Mouse (Mus musculus): ENCODE measurements around the gene Col15a1. TPM values are rescaled to one million over a fixed set of nuclear protein-coding genes. Genes with fewer than 3 reads are reported as not detected.

The Col15a1 gene
- total RNA-seq, 1 experiment = 0.31 TPM

DNA sequence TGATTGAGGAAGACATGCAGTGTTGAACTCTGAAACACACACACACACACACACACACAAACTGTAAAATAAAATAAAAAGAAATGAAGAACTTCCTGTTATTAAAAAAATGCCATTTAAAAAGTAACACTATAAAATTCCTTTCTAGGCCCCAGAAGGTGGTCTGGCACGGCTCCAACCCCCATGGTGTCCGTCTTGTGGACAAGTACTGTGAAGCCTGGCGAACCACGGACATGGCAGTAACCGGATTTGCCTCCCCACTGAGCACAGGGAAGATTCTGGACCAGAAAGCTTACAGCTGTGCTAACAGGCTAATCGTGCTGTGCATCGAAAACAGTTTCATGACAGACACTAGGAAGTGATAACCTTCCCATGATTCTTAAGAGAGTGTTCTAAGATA lies 104.0 kb downstream of the Col15a1 start:
- no peak for DNase-seq (ENCODE audit: low read depth, low spot score)
- H3K36me3 ChIP-seq (ENCODE audit: control insufficient read depth, insufficient read depth, low read length, poor library complexity, severe bottlenecking) = no peaks in the 10 kb centered on the region
- H3K9ac ChIP-seq (ENCODE audit: insufficient read depth, low read depth, low read length, poor library complexity, severe bottlenecking) = no peak overlapping the region
- no peaks in the 10 kb centered on the region for H3K4me1 ChIP-seq (ENCODE audit: control insufficient read depth in 2 of 2, insufficient read depth in 2 of 2, low read length in 2 of 2, poor library complexity in 1 of 2)
- TF ChIP-seq ZC3H11A (IDR thresholded peaks at IDR 0.05; ENCODE audit: borderline replicate concordance, low read depth, low read length) (no peak), ZNF384 (IDR thresholded peaks at IDR 0.05; ENCODE audit: low read depth, low read length) (no peak), CHD2 (IDR thresholded peaks at IDR 0.05; ENCODE audit: low read depth, low read length) (no peak), HCFC1 (IDR thresholded peaks at IDR 0.05; ENCODE audit: borderline replicate concordance, insufficient read depth, low read length) (no peak), MAFK (IDR thresholded peaks at IDR 0.05; ENCODE audit: insufficient read depth, low read depth, low read length) (no peak)
- no peak overlapping the region for H3K4me3 ChIP-seq (ENCODE audit: insufficient read depth in 1 of 2, low read depth in 1 of 2, low read length in 2 of 2, poor library complexity in 1 of 2, severe bottlenecking in 1 of 2)
- in situ Hi-C loops (cut with MboI; ENCODE audit: low sequenced_read_pairs in 2 of 2, unreplicated experiment in 2 of 2) = no loop called here
- H3K9me3 ChIP-seq (ENCODE audit: control insufficient read depth, insufficient read depth, low read depth, low read length) = no peaks in the 10 kb centered on the region
- H3K27ac ChIP-seq (ENCODE audit: insufficient read depth, low read depth, low read length, poor library complexity, severe bottlenecking) = no peak overlapping the region

DNA sequence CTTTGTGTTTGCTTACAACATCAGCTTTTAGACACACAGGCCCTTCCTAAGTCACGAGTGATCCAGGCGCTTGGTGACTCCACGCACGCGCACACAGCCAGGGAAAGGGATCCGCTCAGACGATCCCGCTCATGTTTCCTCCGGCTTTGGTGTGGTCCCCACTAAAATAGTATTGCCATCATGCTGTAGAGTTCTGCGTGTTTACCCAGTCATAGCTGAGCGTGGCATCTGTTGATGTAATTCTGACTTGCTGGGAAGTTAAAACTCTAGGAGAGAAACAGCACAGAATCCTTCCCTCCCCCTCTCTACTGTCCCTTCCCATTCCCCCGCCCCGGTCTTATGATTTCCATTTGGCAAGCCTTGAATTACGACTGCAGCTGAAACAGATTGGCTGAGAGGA lies 104.7 kb downstream of the Col15a1 start:
- no peak for DNase-seq (ENCODE audit: low read depth, low spot score)
- in situ Hi-C loops (cut with MboI; ENCODE audit: low sequenced_read_pairs in 2 of 2, unreplicated experiment in 2 of 2) = no loop called here
- no peak overlapping the region for H3K4me3 ChIP-seq (ENCODE audit: insufficient read depth in 1 of 2, low read depth in 1 of 2, low read length in 2 of 2, poor library complexity in 1 of 2, severe bottlenecking in 1 of 2)

DNA sequence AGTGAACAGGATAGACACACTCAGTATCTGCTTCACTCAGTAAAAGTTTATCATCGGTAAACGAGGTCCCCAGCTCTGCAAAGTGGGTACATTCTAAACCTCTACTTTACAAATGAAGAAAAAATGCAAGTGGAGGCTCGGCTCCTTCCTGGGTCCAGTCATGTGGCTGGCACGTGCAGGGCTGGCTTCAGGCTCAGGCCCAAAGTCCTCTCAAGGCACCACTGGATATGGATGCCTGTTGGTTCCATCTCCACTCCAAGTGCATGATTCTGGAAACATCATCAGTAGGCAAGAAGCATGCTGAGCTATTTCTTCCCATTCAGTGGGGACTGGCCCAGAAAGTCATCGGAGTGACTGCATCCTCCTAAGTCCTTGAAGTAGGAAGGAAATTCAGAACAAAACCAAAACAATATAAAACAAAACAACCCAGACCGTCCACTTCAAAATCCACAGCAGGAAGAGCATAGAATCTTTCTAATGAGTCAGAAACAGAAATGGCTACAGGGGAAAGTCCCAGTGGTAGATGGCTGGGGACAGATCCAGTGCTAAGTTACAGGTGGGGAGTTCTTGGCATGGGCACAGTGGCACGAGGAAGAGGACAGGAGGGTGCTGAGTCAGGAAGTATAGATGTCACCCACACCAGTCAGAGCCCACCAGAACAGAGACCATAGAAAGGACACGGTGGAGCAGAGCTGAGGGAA lies 105.9 kb downstream of the Col15a1 start:
- in situ Hi-C loops (cut with MboI; ENCODE audit: low sequenced_read_pairs in 2 of 2, unreplicated experiment in 2 of 2) = no loop called here
- DNase-seq (ENCODE audit: low read depth, low spot score) = no peak
- Histone ChIP-seq H3K9ac (ENCODE audit: insufficient read depth, low read depth, low read length, poor library complexity, severe bottlenecking) (no peak overlapping the region), H3K4me3 (ENCODE audit: insufficient read depth in 1 of 2, low read depth in 1 of 2, low read length in 2 of 2, poor library complexity in 1 of 2, severe bottlenecking in 1 of 2) (no peak overlapping the region), H3K36me3 (ENCODE audit: control insufficient read depth, insufficient read depth, low read length, poor library complexity, severe bottlenecking) (no peaks in the 10 kb centered on the region), H3K4me1 (ENCODE audit: control insufficient read depth in 2 of 2, insufficient read depth in 2 of 2, low read length in 2 of 2, poor library complexity in 1 of 2) (no peaks in the 10 kb centered on the region), H3K9me3 (ENCODE audit: control insufficient read depth, insufficient read depth, low read depth, low read length) (no peaks in the 10 kb centered on the region), H3K27ac (ENCODE audit: insufficient read depth, low read depth, low read length, poor library complexity, severe bottlenecking) (no peak overlapping the region)
- TF ChIP-seq MAFK (IDR thresholded peaks at IDR 0.05; ENCODE audit: insufficient read depth, low read depth, low read length) (no peak), ZC3H11A (IDR thresholded peaks at IDR 0.05; ENCODE audit: borderline replicate concordance, low read depth, low read length) (no peak), ZNF384 (IDR thresholded peaks at IDR 0.05; ENCODE audit: low read depth, low read length) (no peak), HCFC1 (IDR thresholded peaks at IDR 0.05; ENCODE audit: borderline replicate concordance, insufficient read depth, low read length) (no peak), CHD2 (IDR thresholded peaks at IDR 0.05; ENCODE audit: low read depth, low read length) (no peak)

More for the DNA sequence above, 104.7 kb downstream of the Col15a1 start:
- no peaks in the 10 kb centered on the region for H3K4me1 ChIP-seq (ENCODE audit: control insufficient read depth in 2 of 2, insufficient read depth in 2 of 2, low read length in 2 of 2, poor library complexity in 1 of 2)
- H3K27ac ChIP-seq (ENCODE audit: insufficient read depth, low read depth, low read length, poor library complexity, severe bottlenecking) = no peak overlapping the region
- H3K36me3 ChIP-seq (ENCODE audit: control insufficient read depth, insufficient read depth, low read length, poor library complexity, severe bottlenecking) = no peaks in the 10 kb centered on the region
- H3K9ac ChIP-seq (ENCODE audit: insufficient read depth, low read depth, low read length, poor library complexity, severe bottlenecking) = no peak overlapping the region
- TF ChIP-seq CHD2 (IDR thresholded peaks at IDR 0.05; ENCODE audit: low read depth, low read length) (no peak), HCFC1 (IDR thresholded peaks at IDR 0.05; ENCODE audit: borderline replicate concordance, insufficient read depth, low read length) (no peak), ZC3H11A (IDR thresholded peaks at IDR 0.05; ENCODE audit: borderline replicate concordance, low read depth, low read length) (no peak), MAFK (IDR thresholded peaks at IDR 0.05; ENCODE audit: insufficient read depth, low read depth, low read length) (no peak), ZNF384 (IDR thresholded peaks at IDR 0.05; ENCODE audit: low read depth, low read length) (no peak)
- no peaks in the 10 kb centered on the region for H3K9me3 ChIP-seq (ENCODE audit: control insufficient read depth, insufficient read depth, low read depth, low read length)

DNA sequence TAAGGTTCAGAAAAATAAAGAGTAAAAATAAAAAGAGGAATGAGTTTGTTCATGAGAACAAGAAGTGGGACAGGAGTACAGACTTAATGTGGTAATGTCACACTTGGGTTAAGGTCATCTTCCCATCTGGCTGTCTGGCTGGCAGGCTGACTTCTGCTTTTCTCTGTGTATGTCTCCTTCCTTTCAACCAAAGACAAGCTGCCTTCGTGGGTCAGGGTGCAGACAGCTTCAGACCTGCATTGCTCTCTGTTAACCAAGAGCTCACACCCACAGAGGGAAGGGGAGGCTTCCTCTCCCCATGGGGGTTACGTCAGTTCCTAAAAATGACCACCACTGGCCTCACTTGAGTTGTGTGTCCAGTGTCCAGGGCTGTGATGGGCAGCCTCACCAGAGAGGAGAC lies 107.5 kb downstream of the Col15a1 start:
- H3K4me3 ChIP-seq (ENCODE audit: insufficient read depth in 1 of 2, low read depth in 1 of 2, low read length in 2 of 2, poor library complexity in 1 of 2, severe bottlenecking in 1 of 2) = no peak overlapping the region
- no peaks in the 10 kb centered on the region for H3K4me1 ChIP-seq (ENCODE audit: control insufficient read depth in 2 of 2, insufficient read depth in 2 of 2, low read length in 2 of 2, poor library complexity in 1 of 2)
- in situ Hi-C loops (cut with MboI; ENCODE audit: low sequenced_read_pairs in 2 of 2, unreplicated experiment in 2 of 2) = no loop called here
- H3K27ac ChIP-seq (ENCODE audit: insufficient read depth, low read depth, low read length, poor library complexity, severe bottlenecking) = no peak overlapping the region
- no peak overlapping the region for H3K9ac ChIP-seq (ENCODE audit: insufficient read depth, low read depth, low read length, poor library complexity, severe bottlenecking)
- TF ChIP-seq ZC3H11A (IDR thresholded peaks at IDR 0.05; ENCODE audit: borderline replicate concordance, low read depth, low read length) = no peak
- TF ChIP-seq ZNF384 (IDR thresholded peaks at IDR 0.05; ENCODE audit: low read depth, low read length) = no peak
- TF ChIP-seq CHD2 (IDR thresholded peaks at IDR 0.05; ENCODE audit: low read depth, low read length) = no peak
- no peak for TF ChIP-seq MAFK (IDR thresholded peaks at IDR 0.05; ENCODE audit: insufficient read depth, low read depth, low read length)
- TF ChIP-seq HCFC1 (IDR thresholded peaks at IDR 0.05; ENCODE audit: borderline replicate concordance, insufficient read depth, low read length) = no peak
- H3K36me3 ChIP-seq (ENCODE audit: control insufficient read depth, insufficient read depth, low read length, poor library complexity, severe bottlenecking) = no peaks in the 10 kb centered on the region
- H3K9me3 ChIP-seq (ENCODE audit: control insufficient read depth, insufficient read depth, low read depth, low read length) = no peaks in the 10 kb centered on the region
- no peak for DNase-seq (ENCODE audit: low read depth, low spot score)

Data from ES-E14 (cell line).